Mouse (Mus musculus): ENCODE results near the gene Rasgrp4.
"Not testable (repeated sequence)": the region's sequence is repeated elsewhere in the genome, so short reads cannot be mapped to it uniquely, and the experiment has no call there.

Gene Rasgrp4

DNA sequence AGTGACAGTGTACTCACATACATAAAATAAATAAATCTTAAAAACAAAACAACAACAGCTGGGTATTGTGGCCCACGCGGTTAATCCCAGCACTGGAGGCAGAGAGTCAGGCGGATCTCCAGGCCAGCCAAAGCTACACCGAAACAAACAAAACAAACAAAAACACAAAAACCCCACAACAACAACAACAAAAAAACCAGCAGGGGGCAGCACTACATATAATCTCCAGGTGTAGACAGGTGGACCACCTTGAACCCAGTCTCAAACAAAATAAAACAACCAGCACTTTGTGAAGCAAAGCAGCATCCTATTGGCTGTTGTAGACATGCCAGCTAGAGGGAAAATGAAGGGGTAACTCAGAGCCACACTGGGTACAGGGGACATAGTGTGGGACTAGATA is 43.5 kb downstream of the Rasgrp4 start:
- no peak for DNase-seq (ENCODE audit: low read depth, low spot score)

DNA sequence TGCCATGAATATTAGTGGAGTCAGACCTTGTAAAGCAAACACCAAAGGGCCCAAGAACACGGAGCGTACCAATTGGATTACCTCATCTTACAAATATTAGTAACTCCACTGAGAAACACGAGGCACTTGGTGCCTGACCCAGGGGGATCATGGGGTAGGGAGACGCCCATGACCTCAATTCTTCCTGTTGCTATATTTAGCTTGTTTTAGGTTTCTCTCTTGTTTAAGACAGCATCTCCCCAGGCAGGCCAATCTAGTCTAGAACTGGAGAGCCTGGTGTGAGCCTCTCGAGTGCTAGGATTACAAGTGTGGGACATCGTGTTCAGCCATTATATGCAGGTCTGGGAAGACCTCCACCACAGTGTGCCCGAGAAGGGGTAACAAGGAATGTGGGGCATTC is 44.7 kb downstream of the Rasgrp4 start:
- DNase-seq (ENCODE audit: low read depth, low spot score) = no peak

DNA sequence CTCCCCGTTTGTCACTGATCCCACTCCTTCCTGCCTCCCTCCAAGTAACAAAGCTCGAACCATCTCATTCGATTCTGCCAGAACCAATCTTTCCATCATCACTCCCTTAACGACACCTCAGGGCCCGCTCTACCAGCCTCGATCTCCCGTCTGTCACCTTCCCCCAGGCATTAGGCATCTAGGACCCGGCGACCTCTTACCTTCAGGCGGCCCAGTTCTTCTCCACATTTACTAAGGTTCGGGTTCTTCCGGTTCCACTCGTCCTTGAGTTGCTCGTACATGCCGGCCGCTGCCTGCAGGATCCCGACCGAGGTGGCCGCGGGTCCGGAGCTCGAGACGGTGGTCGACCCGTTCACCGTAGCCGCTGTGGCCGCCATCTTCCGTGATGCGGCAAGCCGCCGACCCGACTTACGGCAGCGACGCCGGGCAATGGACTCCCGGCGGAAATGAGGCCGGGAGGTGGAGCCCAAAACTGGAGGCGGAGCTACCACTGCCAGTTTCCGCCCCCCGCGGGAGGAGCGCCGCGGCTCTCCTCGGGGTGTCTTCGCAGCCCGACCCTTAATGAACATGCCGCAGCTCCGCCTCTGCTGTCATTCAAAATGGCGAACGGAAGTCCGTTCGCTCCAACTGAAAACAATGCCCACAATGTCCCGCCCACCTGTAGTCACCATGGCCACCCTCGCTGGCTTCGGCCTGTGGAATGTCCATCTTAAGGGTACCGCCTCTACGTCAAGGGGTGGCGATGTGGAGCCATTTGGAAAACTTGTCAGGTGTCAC is 45.6 kb downstream of the Rasgrp4 start, which contains the start of gene Psmd8:
Gene Psmd8 (minus strand): TSS at position 625 of the 777 bp plus-strand sequence.
- peak; percentile 99 for DNase-seq (ENCODE audit: low read depth, low spot score)

DNA sequence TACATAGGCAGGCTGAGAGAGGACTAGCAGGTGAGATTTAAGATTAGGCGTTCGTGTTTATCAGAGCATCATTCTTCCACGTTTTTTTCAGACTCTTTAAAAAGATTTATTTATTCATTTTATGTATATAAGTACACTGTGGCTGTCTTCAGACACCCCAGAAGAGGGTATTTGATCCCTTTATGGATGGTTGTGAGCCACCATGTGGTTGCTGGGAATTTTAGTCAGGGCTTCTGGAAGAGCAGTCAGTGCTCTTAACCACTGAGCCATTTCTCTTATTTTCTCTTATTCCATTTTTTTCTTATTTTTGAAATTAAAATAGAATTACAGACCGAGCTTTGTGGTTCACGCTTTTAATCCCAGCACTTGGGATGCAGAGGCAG is 46.2 kb downstream of the Rasgrp4 start:
- DNase-seq (ENCODE audit: low read depth, low spot score) = no peak

DNA sequence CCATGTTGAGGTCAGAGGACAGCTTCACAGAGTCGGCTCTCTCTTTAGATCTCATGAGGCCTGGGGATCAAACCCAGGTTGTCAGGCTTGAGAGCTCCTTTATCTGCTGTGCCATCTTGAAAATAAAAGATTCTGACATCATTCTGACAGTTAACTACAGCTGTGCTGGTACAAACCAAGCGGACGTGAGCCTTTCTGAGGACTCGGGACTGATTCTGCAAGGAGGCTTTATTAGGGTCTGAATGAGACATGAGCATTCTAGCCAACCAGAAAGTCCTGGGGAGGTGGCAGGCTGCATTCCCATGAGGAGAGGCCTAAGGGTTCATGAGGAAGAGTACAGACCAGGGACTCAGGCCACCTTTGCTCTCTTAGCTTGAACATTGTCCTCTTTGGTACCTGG is 46.7 kb downstream of the Rasgrp4 start:
- DNase-seq (ENCODE audit: low read depth, low spot score) = not testable (repeated sequence)

DNA sequence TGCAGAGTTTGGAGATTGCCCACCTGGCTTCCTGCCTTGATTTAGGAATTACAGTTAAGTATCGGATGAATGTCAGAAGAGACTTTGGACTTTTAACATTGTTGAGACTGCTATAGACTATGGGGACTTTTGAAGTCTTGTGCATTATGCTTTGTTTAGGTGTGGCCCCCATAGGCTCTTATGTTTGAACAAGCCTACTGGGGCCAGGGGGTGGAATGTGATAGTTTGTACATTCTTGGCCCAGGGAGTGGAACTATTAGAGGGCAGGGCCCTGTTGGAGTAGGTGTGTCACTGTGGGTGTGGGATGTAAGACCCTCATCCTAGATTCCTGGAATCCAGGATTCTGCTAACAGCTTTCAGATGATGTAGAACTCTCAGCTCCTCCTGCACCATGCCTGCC is 59.6 kb downstream of the Rasgrp4 start:
- DNase-seq (ENCODE audit: low read depth, low spot score) = not testable (repeated sequence)

DNA sequence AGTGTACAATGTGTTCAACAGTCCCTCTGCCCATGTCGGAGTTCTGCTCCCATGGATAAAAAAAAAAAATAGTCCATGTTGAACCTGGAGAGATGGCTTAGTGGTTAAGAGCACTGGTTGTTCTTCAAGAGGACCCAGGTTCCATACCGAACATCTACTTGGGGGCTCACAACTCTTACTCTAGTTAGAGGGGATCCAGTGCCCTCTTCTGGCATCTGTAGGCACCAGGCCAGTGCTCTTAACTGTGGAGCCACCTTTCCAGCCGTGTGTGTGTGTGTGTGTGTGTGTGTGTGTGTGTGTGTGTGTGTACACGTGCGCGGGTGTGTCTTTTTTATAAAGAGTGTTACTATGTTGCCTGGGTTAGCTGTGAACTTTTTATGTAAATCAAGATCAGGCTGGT is 67.9 kb downstream of the Rasgrp4 start:
- DNase-seq (ENCODE audit: low read depth, low spot score) = no peak

All from mesoderm, embryonic 11.5 days (tissue).